Mouse (Mus musculus): ENCODE data around the gene Rrn3. TPM values are rescaled to one million over a fixed set of nuclear protein-coding genes. Genes with fewer than 3 reads are reported as not detected.
"Not testable (repeated sequence)": the region's sequence is repeated elsewhere in the genome, so short reads cannot be mapped to it uniquely, and the experiment has no call there.

Rrn3 gene
- polyA plus RNA-seq, 1 experiment from 2014 or later = 107 TPM

- H3K9me3 ChIP-seq (ENCODE audit: control insufficient read depth, low read length); DNase-seq (ENCODE audit: low spot score); H3K4me3 ChIP-seq (ENCODE audit: low read depth, low read length); H3K9ac ChIP-seq (ENCODE audit: low read length); H3K27me3 ChIP-seq (ENCODE audit: control insufficient read depth, insufficient read depth, low read length); H3K4me2 ChIP-seq (ENCODE audit: low read depth, low read length, severe bottlenecking); H3K27ac ChIP-seq (ENCODE audit: low read depth, low read length); ATAC-seq (replicated peaks; ENCODE audit: low FRiP score); H3K4me1 ChIP-seq (replicated peaks; ENCODE audit: control insufficient read depth, insufficient read depth, low read length); H3K36me3 ChIP-seq (ENCODE audit: control insufficient read depth, insufficient read depth, low read length): not testable (repeated sequence)
- 79% methylated on average over 4 of the region's 4 CpGs for WGBS
Measured at GRCm38 (mm10) chr16:13771603-13772002, 8.9 kb upstream of the Rrn3 start.

DNA sequence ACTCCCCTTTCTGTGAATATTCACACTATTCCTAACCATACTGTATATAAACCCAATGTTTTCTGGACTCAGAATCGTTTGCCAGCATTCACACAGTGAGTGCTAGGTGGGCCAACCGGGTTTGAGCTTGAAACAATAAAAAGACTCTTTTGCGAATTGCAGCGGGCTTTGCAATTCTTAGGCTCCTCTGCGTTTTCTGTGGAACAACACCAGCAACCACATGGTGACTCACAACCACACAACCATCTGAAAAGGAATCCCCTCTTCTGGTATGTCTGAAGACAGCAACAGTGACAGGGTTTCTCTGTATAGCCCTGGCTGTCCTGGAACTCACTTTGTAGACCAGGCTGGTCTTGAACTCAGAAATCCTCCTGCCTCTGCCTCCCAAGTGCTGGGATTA lies 8.5 kb upstream of the Rrn3 start:
- H3K4me1 ChIP-seq (replicated peaks; ENCODE audit: control insufficient read depth, insufficient read depth, low read length); H3K36me3 ChIP-seq (ENCODE audit: control insufficient read depth, insufficient read depth, low read length); H3K9me3 ChIP-seq (ENCODE audit: control insufficient read depth, low read length); H3K27ac ChIP-seq (ENCODE audit: low read depth, low read length); H3K9ac ChIP-seq (ENCODE audit: low read length); DNase-seq (ENCODE audit: low spot score); H3K4me2 ChIP-seq (ENCODE audit: low read depth, low read length, severe bottlenecking); ATAC-seq (replicated peaks; ENCODE audit: low FRiP score); H3K27me3 ChIP-seq (ENCODE audit: control insufficient read depth, insufficient read depth, low read length); H3K4me3 ChIP-seq (ENCODE audit: low read depth, low read length): not testable (repeated sequence)
- 90% methylated on average over 5 of the region's 5 CpGs for WGBS

DNA sequence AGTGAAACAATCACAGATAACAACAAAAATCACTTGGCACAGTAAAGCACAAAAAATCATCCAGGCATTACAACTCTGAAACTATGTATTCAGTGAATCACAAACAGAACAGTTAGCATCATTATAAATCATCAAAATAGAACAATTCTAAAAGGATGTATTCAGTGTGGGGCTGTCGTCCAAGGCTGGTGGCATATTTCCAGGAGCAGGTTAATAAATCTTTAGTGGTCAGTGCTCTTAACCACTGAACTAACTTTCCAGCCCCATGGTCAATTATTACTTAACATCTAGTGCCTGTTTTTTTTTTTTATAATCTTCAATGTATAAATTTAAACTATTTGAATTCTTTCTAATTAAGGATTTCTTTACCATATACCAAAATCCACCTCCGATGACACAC lies 6.5 kb upstream of the Rrn3 start:
- H3K4me2 ChIP-seq (ENCODE audit: low read depth, low read length, severe bottlenecking); ATAC-seq (replicated peaks; ENCODE audit: low FRiP score); H3K4me3 ChIP-seq (ENCODE audit: low read depth, low read length); H3K9ac ChIP-seq (ENCODE audit: low read length); DNase-seq (ENCODE audit: low spot score); H3K27ac ChIP-seq (ENCODE audit: low read depth, low read length); H3K4me1 ChIP-seq (replicated peaks; ENCODE audit: control insufficient read depth, insufficient read depth, low read length); H3K36me3 ChIP-seq (ENCODE audit: control insufficient read depth, insufficient read depth, low read length); H3K9me3 ChIP-seq (ENCODE audit: control insufficient read depth, low read length); H3K27me3 ChIP-seq (ENCODE audit: control insufficient read depth, insufficient read depth, low read length): not testable (repeated sequence)
- WGBS = 93% methylated on average over 2 of the region's 2 CpGs

GRCm38 (mm10) chr16:13774651-13775050 lies 5.9 kb upstream of the Rrn3 start:
- H3K9me3 ChIP-seq (ENCODE audit: control insufficient read depth, low read length) = not testable (repeated sequence)

GRCm38 (mm10) chr16:13781216-13781615 lies 708 bp downstream of the Rrn3 start:
- DNase-seq (ENCODE audit: low spot score) (no peak), ATAC-seq (replicated peaks; ENCODE audit: low FRiP score) (no peak)
- WGBS = 42% methylated on average over 8 of the region's 8 CpGs
- Histone ChIP-seq H3K9me3 (ENCODE audit: control insufficient read depth, low read length) (no peaks in the 10 kb centered on the region; the same call in 1 of the 2 replicates), H3K4me3 (ENCODE audit: low read depth, low read length) (peak overlapping the region; percentile 81), H3K4me1 (replicated peaks; ENCODE audit: control insufficient read depth, insufficient read depth, low read length) (peaks cover 2% of the 10 kb centered on the region; the same call in 1 of the 2 replicates), H3K36me3 (ENCODE audit: control insufficient read depth, insufficient read depth, low read length) (peaks cover 8% of the 10 kb centered on the region), H3K27me3 (ENCODE audit: control insufficient read depth, insufficient read depth, low read length) (no peaks in the 10 kb centered on the region), H3K9ac (ENCODE audit: low read length) (peak overlapping the region; percentile 93), H3K27ac (ENCODE audit: low read depth, low read length) (no peak overlapping the region), H3K4me2 (ENCODE audit: low read depth, low read length, severe bottlenecking) (peak overlapping the region; percentile 82)

More at GRCm38 (mm10) chr16:13774651-13775050, 5.9 kb upstream of the Rrn3 start:
- not testable (repeated sequence) for ATAC-seq (replicated peaks; ENCODE audit: low FRiP score); DNase-seq (ENCODE audit: low spot score); H3K4me2 ChIP-seq (ENCODE audit: low read depth, low read length, severe bottlenecking); H3K4me3 ChIP-seq (ENCODE audit: low read depth, low read length); H3K36me3 ChIP-seq (ENCODE audit: control insufficient read depth, insufficient read depth, low read length); H3K27me3 ChIP-seq (ENCODE audit: control insufficient read depth, insufficient read depth, low read length); H3K4me1 ChIP-seq (replicated peaks; ENCODE audit: control insufficient read depth, insufficient read depth, low read length); H3K27ac ChIP-seq (ENCODE audit: low read depth, low read length); H3K9ac ChIP-seq (ENCODE audit: low read length)
- WGBS = 91% methylated on average over 3 of the region's 3 CpGs

DNA sequence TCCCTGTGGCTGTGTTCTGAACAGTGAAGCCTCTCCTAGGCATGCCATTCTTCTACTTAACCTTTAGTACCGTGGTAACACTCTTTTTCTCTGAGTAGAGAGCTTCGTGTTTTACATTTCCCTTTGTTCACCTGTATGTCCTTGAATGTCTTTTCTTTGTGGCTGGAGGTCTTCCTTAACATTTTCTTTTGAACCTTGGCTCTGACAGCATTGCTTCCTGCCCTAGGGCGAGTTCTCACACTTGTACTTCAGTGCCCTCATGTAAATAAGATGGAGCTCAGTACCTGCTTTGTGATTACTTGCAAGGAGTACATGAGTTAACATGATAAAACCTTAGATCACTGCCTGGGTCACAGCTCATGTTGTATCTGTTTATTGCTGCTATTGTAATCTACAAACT lies 5.4 kb downstream of the Rrn3 start:
- 84% methylated on average over 3 of the region's 3 CpGs for WGBS
- Histone ChIP-seq H3K27ac (ENCODE audit: low read depth, low read length) (no peak overlapping the region), H3K4me1 (replicated peaks; ENCODE audit: control insufficient read depth, insufficient read depth, low read length) (peaks cover 2% of the 10 kb centered on the region; the same call in 1 of the 2 replicates), H3K9ac (ENCODE audit: low read length) (no peak overlapping the region), H3K4me2 (ENCODE audit: low read depth, low read length, severe bottlenecking) (no peak overlapping the region), H3K27me3 (ENCODE audit: control insufficient read depth, insufficient read depth, low read length) (no peaks in the 10 kb centered on the region), H3K4me3 (ENCODE audit: low read depth, low read length) (no peak overlapping the region), H3K9me3 (ENCODE audit: control insufficient read depth, low read length) (no peaks in the 10 kb centered on the region), H3K36me3 (ENCODE audit: control insufficient read depth, insufficient read depth, low read length) (peaks cover 8% of the 10 kb centered on the region)
- DNase-seq (ENCODE audit: low spot score) (no peak), ATAC-seq (replicated peaks; ENCODE audit: low FRiP score) (no peak)

GRCm38 (mm10) chr16:13793441-13793840 lies 12.9 kb downstream of the Rrn3 start:
- H3K9me3 ChIP-seq (ENCODE audit: control insufficient read depth, low read length); ATAC-seq (replicated peaks; ENCODE audit: low FRiP score); H3K4me2 ChIP-seq (ENCODE audit: low read depth, low read length, severe bottlenecking); H3K4me1 ChIP-seq (replicated peaks; ENCODE audit: control insufficient read depth, insufficient read depth, low read length); H3K27ac ChIP-seq (ENCODE audit: low read depth, low read length); DNase-seq (ENCODE audit: low spot score); H3K4me3 ChIP-seq (ENCODE audit: low read depth, low read length); H3K27me3 ChIP-seq (ENCODE audit: control insufficient read depth, insufficient read depth, low read length); H3K9ac ChIP-seq (ENCODE audit: low read length): not testable (repeated sequence)
- 96% methylated on average over 2 of the region's 2 CpGs for WGBS
- peaks cover 22% of the 10 kb centered on the region; the same call in 1 of the 2 replicates for H3K36me3 ChIP-seq (ENCODE audit: control insufficient read depth, insufficient read depth, low read length)

GRCm38 (mm10) chr16:13796746-13797175 lies 16.3 kb downstream of the Rrn3 start:
- 95% methylated on average over 5 of the region's 5 CpGs for WGBS
- Histone ChIP-seq H3K27ac (ENCODE audit: low read depth, low read length) (no peak overlapping the region), H3K4me3 (ENCODE audit: low read depth, low read length) (no peak overlapping the region), H3K9ac (ENCODE audit: low read length) (no peak overlapping the region), H3K27me3 (ENCODE audit: control insufficient read depth, insufficient read depth, low read length) (no peaks in the 10 kb centered on the region), H3K36me3 (ENCODE audit: control insufficient read depth, insufficient read depth, low read length) (peaks cover 34% of the 10 kb centered on the region), H3K4me2 (ENCODE audit: low read depth, low read length, severe bottlenecking) (no peak overlapping the region), H3K4me1 (replicated peaks; ENCODE audit: control insufficient read depth, insufficient read depth, low read length) (no peaks in the 10 kb centered on the region), H3K9me3 (ENCODE audit: control insufficient read depth, low read length) (no peaks in the 10 kb centered on the region)
- no peak for DNase-seq (ENCODE audit: low spot score)
- ATAC-seq (replicated peaks; ENCODE audit: low FRiP score) = no peak

GRCm38 (mm10) chr16:13801231-13801630 lies 20.7 kb downstream of the Rrn3 start:
- no peak for ATAC-seq (replicated peaks; ENCODE audit: low FRiP score)
- no peak for DNase-seq (ENCODE audit: low spot score)
- no peak overlapping the region for H3K4me2 ChIP-seq (ENCODE audit: low read depth, low read length, severe bottlenecking)
- 92% methylated on average over 4 of the region's 4 CpGs for WGBS
- H3K36me3 ChIP-seq (ENCODE audit: control insufficient read depth, insufficient read depth, low read length) = peaks cover 19% of the 10 kb centered on the region
- H3K9ac ChIP-seq (ENCODE audit: low read length) = no peak overlapping the region
- no peaks in the 10 kb centered on the region for H3K9me3 ChIP-seq (ENCODE audit: control insufficient read depth, low read length)
- no peak overlapping the region for H3K4me3 ChIP-seq (ENCODE audit: low read depth, low read length)
- H3K27me3 ChIP-seq (ENCODE audit: control insufficient read depth, insufficient read depth, low read length) = no peaks in the 10 kb centered on the region
- H3K27ac ChIP-seq (ENCODE audit: low read depth, low read length) = no peak overlapping the region
- H3K4me1 ChIP-seq (replicated peaks; ENCODE audit: control insufficient read depth, insufficient read depth, low read length) = no peaks in the 10 kb centered on the region

All from forebrain, embryonic 11.5 days (tissue).